Mouse (Mus musculus): ENCODE measurements around the gene Xirp1.

Gene Xirp1

GRCm38 (mm10) chr9:119972166-119972565 lies 51.2 kb downstream of the Xirp1 start:
- DNase-seq (ENCODE audit: low read depth, low spot score): peak; percentile 27

- DNase-seq (ENCODE audit: low read depth, low spot score): peak; percentile 87
These were observed 52.4 kb downstream of the Xirp1 start for GRCm38 (mm10) chr9:119970763-119971656.

GRCm38 (mm10) chr9:119970221-119970620 lies 53.2 kb downstream of the Xirp1 start:
- peak; percentile 51 for DNase-seq (ENCODE audit: low read depth, low spot score)

- DNase-seq (ENCODE audit: low read depth, low spot score): no peak
These were observed 53.6 kb downstream of the Xirp1 start for GRCm38 (mm10) chr9:119969811-119970210.

DNA sequence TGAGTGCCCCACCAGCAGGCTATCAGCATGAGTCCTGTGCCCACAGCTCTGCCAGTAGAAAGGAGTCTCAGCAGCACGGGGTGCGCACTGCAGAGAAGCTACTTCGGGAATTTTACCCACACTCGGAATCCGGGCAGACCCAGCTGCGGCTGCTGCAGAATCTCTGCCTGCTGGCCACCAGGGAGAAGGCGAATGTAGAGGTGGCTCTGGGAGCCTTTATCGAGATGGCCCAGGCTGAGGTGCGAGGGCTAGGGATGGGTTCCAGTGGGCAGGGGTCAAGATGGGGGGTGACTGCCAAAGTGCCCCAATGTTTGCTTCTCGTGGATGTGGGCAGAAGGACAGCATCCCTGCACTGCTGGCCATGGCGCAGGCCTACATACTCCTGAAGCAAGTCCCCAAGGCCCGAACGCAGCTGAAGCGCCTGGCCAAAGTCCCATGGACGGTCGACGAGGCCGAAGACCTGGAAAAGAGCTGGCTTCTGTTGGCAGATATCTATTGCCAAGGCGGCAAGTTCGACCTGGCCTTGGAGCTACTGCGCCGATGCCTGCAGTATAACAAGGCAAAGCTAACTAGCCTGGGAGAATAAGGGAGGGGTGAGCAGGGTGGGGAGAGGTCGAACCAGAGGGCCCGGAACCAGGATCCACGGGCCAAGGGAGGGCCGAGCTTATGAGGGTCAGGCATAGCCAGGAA lies 57.0 kb downstream of the Xirp1 start:
- DNase-seq (ENCODE audit: low read depth, low spot score): no peak

DNA sequence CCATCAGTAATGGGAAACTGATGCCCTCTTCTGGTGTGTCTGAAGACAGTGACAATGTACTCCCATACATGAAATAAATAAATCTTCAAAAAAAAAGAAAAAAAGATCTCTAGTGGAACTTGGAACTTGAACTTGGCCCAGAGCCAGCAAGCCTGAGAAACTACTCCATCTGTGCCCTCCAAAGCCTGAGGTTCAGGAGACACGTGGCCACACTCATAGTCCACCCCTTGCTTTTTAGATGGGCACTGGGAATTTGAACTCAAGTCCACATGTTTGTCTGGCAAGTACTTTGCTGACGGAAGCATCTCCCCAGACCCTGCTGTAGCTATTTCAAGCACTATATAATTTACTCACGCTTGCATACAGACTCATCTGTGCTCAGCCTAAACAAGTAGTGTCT lies 58.2 kb downstream of the Xirp1 start:
- no peak for DNase-seq (ENCODE audit: low read depth, low spot score)

- DNase-seq (ENCODE audit: low read depth, low spot score): no peak
These were observed 59.2 kb downstream of the Xirp1 start for GRCm38 (mm10) chr9:119964206-119964605.
